Mouse (Mus musculus) lung, adult 2 months (tissue): Measurements from ENCODE around the gene Trappc6a.

Experiments used
- CTCF ChIP-seq: fragments of 200-500 bp; IDR thresholded peaks from 2 replicates; pipeline ENCODE4 v1.5.1; 2011; ENCODE audit warnings: mild to moderate bottlenecking, low read length, control low read depth; ENCODE audit not compliant: insufficient read depth
- POLR2A ChIP-seq: fragments of 200-500 bp; IDR thresholded peaks from 2 replicates; pipeline ENCODE4 v1.6.1; 2011; ENCODE audit warnings: low read depth, mild to moderate bottlenecking, control low read depth, low read length, borderline replicate concordance; ENCODE audit errors: extremely low read depth

DNA sequence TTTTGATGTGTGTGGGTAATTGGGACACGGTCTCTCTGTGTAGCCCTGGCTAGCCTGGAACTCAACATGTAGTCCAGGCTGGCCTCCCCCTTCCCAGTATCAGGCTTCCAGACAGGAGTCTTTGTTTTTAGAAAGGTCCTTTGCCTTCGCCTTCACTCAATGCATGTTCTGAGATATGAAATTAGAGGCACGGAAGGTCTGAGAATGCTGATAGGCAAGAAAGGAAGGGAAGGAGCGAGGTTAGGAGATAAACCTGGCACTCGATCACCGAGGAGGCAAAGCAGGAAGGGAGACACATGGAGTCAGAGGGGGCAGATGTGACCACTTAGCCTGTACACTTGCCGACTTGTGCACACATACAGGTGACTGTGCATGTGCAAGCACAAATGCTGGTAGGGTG, 21.6 kb upstream of the Trappc6a start:
- TF ChIP-seq CTCF (no peak), POLR2A (no peak)
